Mouse (Mus musculus) gastrocnemius, adult 2 months (tissue): ENCODE measurements around the gene Gimap8. TPM values are rescaled to one million over a fixed set of nuclear protein-coding genes. Genes with fewer than 3 reads are reported as not detected.
"Not testable (repeated sequence)": the region's sequence is repeated elsewhere in the genome, so short reads cannot be mapped to it uniquely, and the experiment has no call there.

ENCODE experiments used
- DNase-seq: peaks from one replicate; pipeline ENCODE4 v3.0.0; 2022
- H3K27ac ChIP-seq: fragments of 200-600 bp; 2 replicates; pipeline ENCODE4 v1.8.1; 2022; ENCODE audit warnings: mild to moderate bottlenecking
- H3K4me3 ChIP-seq: fragments of 200-600 bp; 2 replicates; pipeline ENCODE4 v1.8.1; 2022; ENCODE audit warnings: mild to moderate bottlenecking, moderate library complexity
- CTCF ChIP-seq: fragments of 200-600 bp; IDR thresholded peaks from 2 replicates; pipeline ENCODE4 v1.8.1; 2022; ENCODE audit warnings: antibody characterized with exemption, mild to moderate bottlenecking, moderate library complexity
- intact Hi-C: fragments of 180-260 bp; cut with DNase I; formaldehyde crosslinking; loops from one replicate; pipeline ENCODE4 v1.15.1; 2025
- total RNA-seq, 2 experiments: library from RNA; stranded (reverse); gene quantifications; 2 replicates each; pipeline ENCODE4 v1.2.3; 2021

Gimap8 gene
- total RNA-seq, 2 experiments from 2014 or later: 2.4 to 3.2 TPM

DNA sequence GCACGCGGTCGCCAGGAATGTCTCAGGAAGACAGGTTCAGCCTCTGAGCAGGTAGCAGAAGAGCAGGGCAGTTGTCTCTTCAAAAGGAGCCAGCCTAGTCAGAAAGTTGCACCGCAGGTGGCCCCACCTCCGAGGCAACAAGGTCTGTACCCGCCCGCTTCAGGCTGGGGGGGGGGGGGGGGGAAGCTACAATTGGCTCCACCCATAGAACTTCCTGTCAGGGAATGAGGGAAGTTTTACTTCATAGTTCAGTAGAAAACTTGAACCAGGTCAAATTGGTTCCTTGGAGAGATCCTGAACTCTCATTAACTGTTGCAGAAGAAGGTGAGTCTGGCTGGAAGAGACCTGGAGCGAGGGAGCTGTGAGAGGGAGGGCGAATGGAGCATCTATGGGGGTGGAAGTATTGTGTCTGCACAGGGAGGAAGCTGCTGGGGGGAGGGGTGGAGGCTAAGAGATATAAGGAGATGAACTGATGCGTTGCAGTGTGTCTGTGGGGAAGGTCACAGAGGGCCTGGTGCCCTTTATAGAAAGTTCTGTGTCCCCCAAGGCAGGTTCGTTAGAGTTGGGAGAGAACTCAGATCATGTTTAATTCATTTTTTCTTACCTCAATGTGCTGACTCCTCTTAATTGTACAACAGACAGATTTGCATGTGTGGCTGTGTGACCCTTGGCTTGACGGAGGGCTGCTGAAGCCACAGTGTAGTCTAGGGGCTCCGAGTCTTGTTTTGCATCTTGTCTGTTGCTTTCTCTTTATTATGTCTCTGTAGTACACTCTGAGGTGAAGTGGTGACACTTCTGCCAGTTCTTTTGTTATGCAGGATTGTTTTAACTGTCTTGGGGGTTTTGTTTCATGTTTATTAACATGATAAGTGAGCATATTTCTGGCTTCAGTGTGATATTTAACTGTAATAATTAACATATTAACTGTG is 29.2 kb downstream of the Gimap8 start, which contains the start of gene Gimap9:
Gene Gimap9, plus strand, starts transcription at position 199 of the 929 bp plus-strand sequence.
- intact Hi-C loops: no loop called here
- TF ChIP-seq CTCF: no peak
- Histone ChIP-seq H3K4me3 (peak within 1 kb of the TSS; percentile 66), H3K27ac (peak within 1 kb of the TSS; percentile 75)
- no peak for DNase-seq

DNA sequence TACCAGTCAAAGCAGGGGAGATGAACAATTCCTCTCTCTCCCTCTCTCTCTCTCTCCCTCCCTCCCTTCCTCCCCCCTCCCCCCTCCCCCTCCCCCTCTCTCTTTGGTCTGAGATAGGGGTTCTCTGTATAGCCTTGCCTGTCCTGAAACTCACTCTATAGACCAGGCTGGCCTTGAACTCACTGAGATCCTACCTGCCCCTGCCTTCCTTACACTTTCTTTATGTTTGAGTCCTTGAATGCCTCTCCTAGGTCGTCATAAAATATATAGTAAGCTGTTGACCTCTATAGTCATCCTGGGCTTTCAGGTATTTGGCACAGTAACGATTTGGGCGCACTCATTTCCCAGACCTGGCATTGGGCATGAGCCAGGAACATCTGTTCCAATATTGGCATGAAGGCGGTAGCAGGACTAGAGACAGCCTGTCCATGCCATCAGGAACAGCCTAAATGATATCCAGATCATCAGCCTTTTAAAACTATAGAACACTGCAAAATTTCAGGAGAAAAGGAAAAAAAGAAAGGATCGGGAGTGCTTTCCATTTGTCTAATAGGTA is 29.9 kb downstream of the Gimap8 start:
- no peak for TF ChIP-seq CTCF
- Histone ChIP-seq H3K4me3 (peak overlapping the region; percentile 66), H3K27ac (no peak overlapping the region; the same call in 1 of the 2 replicates)
- DNase-seq: no peak
- intact Hi-C loops: no loop called here

DNA sequence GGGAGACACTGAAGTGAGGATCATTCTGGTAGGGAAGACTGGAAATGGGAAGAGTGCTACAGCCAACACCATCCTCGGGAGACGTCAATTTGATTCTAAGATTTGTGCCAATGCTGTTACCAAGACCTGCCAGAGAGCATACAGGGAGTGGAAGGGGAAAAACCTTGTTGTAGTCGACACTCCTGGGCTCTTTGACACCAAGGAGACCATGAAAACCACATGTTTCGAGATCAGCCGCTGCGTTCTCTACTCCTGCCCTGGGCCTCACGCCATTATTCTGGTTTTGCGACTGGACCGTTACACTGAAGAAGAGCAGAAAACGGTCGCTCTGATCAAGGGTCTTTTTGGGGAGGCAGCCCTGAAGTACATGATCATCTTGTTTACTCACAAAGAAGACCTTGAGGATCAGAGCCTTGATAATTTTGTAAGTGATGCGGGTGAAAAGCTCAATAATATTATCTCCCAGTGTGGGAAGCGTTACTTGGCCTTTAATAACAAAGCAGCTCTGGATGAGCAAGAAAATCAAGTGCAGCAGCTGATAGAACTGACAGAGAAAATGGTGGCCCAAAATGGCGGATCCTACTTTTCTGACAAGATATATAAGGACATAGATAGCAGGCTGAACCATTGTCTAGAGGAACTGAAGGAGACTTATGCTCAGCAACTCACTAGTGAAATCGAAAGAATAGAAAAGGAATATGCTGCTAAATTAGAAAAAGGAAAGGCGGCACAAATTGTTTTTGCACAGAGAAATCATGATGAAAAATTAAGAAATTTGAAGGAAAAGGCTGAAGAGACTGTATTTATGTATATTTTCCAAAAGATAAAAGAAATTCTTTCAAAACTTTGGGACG is 30.7 kb downstream of the Gimap8 start:
- intact Hi-C loops: no loop called here
- no peak for DNase-seq
- Histone ChIP-seq H3K4me3 (no peak overlapping the region), H3K27ac (no peak overlapping the region)
- TF ChIP-seq CTCF: no peak

DNA sequence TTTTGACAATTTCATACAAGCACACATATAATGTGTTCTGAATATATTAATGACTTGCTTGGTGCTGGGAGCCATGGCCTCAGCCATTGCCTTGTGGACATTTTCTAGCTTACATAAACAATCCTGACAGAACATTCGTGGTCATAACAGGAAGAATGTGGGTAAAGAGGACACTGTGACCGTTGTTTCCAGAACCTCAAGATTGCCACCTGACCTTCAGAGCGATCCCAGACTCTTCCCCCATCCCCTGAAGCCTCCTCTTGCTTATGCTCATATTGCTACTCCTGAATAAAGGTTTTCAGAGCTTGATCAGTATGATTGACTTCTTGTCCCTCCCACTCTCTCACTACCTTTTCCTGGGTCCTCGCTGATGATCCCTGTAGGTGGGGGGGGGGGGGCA is 31.4 kb downstream of the Gimap8 start:
- no peak for DNase-seq
- Histone ChIP-seq H3K27ac (no peak overlapping the region), H3K4me3 (no peak overlapping the region)
- intact Hi-C loops: no loop called here
- TF ChIP-seq CTCF: no peak

DNA sequence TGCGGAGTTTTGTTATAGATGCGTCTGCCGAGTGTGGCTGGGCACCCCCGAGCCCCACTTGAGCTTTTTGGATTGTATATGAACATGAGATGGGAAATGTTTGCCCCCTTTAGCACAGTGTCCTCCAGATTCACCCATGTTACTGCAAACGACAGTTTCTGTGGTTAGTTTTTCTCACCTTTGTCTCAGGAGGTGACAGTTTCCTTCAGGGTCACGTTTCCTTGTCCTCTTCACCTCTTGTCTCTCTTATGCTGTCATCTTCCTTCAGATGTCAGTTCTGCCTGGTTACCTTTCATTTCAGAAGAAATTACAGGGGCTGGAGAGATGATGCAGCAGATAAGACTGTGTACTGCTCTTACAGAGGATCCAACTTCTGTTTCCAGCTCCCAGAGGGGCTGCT is 32.7 kb downstream of the Gimap8 start:
- TF ChIP-seq CTCF: no peak
- Histone ChIP-seq H3K4me3 (no peak overlapping the region), H3K27ac (no peak overlapping the region)
- no peak for DNase-seq
- intact Hi-C loops: loop anchor here (10.0 kb wide), 1 partner anchor 65 kb away; the partner anchor contains the start of gene Gimap5

DNA sequence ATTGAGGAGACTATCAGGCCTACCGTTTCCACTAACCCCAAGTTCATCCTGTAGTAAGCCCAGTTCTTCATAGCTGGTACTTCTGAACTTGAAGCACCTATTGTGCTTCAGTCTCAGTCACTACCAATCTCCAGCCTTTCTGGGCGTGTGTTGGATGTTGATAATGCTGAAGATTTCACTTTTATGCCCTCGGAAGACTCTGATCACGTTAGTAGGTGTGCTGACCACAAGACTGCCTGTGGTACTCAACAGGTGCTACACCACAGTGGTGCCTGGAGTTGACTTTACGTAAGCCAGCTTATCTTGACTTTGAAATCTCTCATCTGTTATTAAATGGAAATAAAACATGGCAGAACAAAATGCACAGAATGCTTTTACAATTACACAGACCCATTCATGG is 33.4 kb downstream of the Gimap8 start:
- no peak for DNase-seq
- TF ChIP-seq CTCF: no peak
- intact Hi-C loops: loop anchor here (10.0 kb wide), 1 partner anchor 64 kb away; the partner anchor contains the start of gene Gimap5
- no peak overlapping the region for H3K27ac ChIP-seq
- no peak overlapping the region for H3K4me3 ChIP-seq

DNA sequence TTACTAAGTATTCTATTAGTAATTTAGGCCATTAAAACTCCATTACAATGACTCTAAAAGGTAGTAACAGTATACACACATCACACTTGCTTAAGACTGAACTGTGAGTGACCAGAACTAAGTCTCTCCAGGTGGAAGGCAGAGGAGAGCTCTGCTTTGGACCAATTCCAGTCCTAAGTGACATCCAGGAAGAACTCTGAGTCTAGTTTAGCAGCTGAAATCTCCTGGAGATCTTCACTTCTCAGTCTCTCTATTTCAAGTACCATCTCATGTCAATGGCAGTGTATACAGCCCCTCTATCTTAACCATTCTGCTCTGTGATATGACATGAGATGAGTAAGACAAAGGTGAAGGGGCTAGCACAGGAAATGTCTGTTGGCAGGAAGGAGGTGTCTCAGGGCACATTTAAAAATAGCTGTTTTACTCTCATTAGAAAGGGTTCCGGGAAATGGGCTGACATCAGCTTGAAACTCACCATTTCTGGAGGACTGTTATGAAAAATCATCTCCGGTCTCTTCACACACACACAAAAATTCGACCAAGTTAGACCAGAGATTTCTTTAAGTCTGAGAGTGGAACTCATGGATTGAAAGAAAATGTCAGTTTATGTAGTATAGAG is 34.5 kb downstream of the Gimap8 start:
- TF ChIP-seq CTCF: no peak
- intact Hi-C loops: loop anchor here (10.0 kb wide), 1 partner anchor 63 kb away; the partner anchor contains the start of gene Gimap5

DNA sequence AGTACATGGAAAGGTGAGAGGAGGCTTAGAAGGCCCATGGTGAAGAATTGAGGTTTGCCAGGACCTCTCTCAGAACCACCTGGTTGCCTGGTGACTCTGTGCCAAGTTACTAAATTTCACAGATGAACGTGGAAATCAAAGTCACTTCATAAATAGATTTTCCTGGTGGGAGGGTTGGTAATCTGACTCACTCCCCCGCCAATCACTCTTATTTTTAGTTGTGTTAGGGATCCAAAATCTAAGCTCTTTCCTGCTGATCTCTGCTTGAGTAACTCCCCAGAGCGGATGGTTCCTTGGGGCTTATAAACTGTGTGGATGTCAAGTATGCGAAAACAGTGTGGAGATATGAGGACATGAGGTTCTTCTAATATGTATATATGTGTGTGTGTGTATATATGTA is 35.2 kb downstream of the Gimap8 start:
- TF ChIP-seq CTCF: no peak
- Histone ChIP-seq H3K27ac (peak overlapping the region; percentile 35; the same call in 1 of the 2 replicates), H3K4me3 (no peak overlapping the region)
- intact Hi-C loops: loop anchor here (10.0 kb wide), 1 partner anchor 63 kb away; the partner anchor contains the start of gene Gimap5
- no peak for DNase-seq

More for the DNA sequence above, 34.5 kb downstream of the Gimap8 start:
- no peak for DNase-seq
- Histone ChIP-seq H3K27ac (peak overlapping the region; percentile 38; the same call in 1 of the 2 replicates), H3K4me3 (no peak overlapping the region)

DNA sequence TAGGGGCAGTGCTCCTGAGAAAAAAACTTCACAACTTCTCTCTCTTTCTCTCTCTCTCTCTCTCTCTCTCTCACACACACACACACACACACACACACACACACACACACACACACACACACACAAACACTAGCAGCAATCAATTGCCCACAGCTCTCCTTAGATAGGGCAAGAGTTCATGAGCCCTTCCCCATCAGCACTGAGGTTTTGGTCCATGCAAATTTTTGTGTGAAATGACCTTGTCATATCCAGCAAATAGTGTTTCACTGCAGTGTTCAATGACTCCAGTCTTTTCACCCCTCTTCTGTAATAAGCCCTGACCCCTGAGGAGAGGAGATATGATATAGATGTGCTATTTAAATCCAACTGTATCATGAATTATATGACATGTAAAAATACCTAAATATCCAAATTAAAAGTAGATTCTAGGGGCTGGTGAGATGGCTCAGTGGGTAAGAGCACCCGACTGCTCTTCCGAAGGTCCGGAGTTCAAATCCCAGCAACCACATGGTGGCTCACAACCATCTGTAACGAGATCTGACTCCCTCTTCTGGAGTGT is 36.3 kb downstream of the Gimap8 start:
- not testable (repeated sequence) for H3K27ac ChIP-seq, DNase-seq, H3K4me3 ChIP-seq
- intact Hi-C loops: loop anchor here (10.0 kb wide), 1 partner anchor 61 kb away; the partner anchor contains the start of gene Gimap5

DNA sequence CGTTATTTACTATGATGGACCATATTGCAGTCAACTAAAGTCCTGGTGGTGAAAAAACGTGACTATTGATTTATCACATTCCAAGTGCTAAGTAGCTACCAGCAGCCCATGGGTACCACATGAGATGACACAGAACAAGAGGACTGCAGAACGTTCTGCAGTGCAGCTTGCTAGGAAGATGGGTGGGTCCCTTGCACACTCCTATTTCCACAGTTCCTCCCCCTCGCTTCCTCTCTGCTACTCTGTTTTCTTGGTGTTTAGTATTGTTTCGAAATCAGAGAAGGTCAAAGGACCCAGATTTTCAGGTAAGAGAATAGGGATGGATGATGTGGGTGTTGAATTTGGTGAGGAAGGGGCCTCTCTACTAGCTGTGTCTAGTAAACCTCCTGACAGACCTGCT is 37.3 kb downstream of the Gimap8 start, which contains the start of gene Gimap4:
Gene Gimap4, plus strand, starts transcription at position 231 of the 400 bp plus-strand sequence.
- peak within 1 kb of the TSS; percentile 61 for H3K4me3 ChIP-seq
- peak within 1 kb of the TSS; percentile 77 for H3K27ac ChIP-seq
- intact Hi-C loops: loop anchor here (10.0 kb wide), 1 partner anchor 60 kb away; the partner anchor contains the start of gene Gimap5
- TF ChIP-seq CTCF: no peak
- DNase-seq: no peak

DNA sequence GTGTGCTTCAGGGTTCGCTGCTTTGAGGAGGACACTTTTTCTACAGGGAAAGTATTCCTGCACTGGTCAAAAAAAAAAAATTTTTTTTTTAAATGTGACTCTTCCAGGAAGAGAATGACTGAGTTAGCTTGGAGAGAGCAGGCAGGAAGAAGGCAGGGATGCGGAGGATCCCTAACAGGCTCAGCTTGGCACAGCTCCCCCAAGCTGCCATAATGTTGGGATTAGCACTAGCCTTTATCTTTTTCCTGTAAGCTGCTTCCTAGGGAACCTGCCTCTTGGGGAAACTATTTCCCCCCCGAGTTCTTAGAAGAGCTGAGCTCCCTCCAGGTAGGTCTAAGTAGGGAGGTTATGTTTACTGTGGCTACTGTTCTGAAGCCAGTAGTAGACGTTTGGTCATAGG is 37.8 kb downstream of the Gimap8 start:
- peak; percentile 6; the same call in 1 of the 2 replicates for TF ChIP-seq CTCF
- Histone ChIP-seq H3K4me3 (peak overlapping the region; percentile 61), H3K27ac (peak overlapping the region; percentile 77)
- DNase-seq: no peak
- intact Hi-C loops: loop anchor here (10.0 kb wide), 1 partner anchor 60 kb away; the partner anchor contains the start of gene Gimap5
